14 mouse cellular contexts compared by ENCODE assay signal in genomic region chr5:114194161-114194560, GRCm38 (mm10).
"Had no signal": no experiment of that assay in that cellular context is flagged by ENCODE, and none has a peak within 500 bp of the region (broad histone marks: within the 10 kb centered on the region; RNA-seq: fewer than 3 reads in every experiment).

No protein-coding gene starts in this region.

- H3K4me2 ChIP-seq: limb, embryonic 13.5 days; midbrain, embryonic 12.5 days; neural tube, embryonic 15.5 days; stomach, embryonic 15.5 days had no signal

- H3K27me3 ChIP-seq: limb, embryonic 13.5 days; midbrain, embryonic 12.5 days; neural tube, embryonic 15.5 days; stomach, embryonic 15.5 days had no signal

- H3K4me3 ChIP-seq: limb, embryonic 13.5 days; midbrain, embryonic 12.5 days; neural tube, embryonic 15.5 days; stomach, embryonic 15.5 days had no signal

- H3K9ac ChIP-seq: limb, embryonic 13.5 days; liver, embryonic 14.5 days; midbrain, embryonic 12.5 days; neural tube, embryonic 15.5 days; stomach, embryonic 15.5 days had no signal

- H3K36me3 ChIP-seq: limb, embryonic 13.5 days; midbrain, embryonic 12.5 days; neural tube, embryonic 15.5 days; stomach, embryonic 15.5 days had no signal

- DNase-seq: kidney, adult 8-10 months; kidney, postnatal 36 days; layer of hippocampus, adult 9-11 months; layer of hippocampus, postnatal 36 days; left cerebral cortex, postnatal 4 days; lung, adult 18-20 months; right cerebral cortex, adult 18-20 months had no signal

- ATAC-seq: intestine, postnatal 0 days; midbrain, embryonic 16.5 days had no signal

- H3K4me1 ChIP-seq: stomach, embryonic 15.5 days had no signal

- H3K9me3 ChIP-seq: limb, embryonic 13.5 days; midbrain, embryonic 12.5 days; neural tube, embryonic 15.5 days; stomach, embryonic 15.5 days had no signal

- H3K27ac ChIP-seq: limb, embryonic 13.5 days; liver, embryonic 14.5 days; midbrain, embryonic 12.5 days; neural tube, embryonic 15.5 days; stomach, embryonic 15.5 days had no signal
